Mouse (Mus musculus): ENCODE data around the gene Slc27a4. TPM values are rescaled to one million over a fixed set of nuclear protein-coding genes. Genes with fewer than 3 reads are reported as not detected.

Slc27a4 gene
- total RNA-seq, 4 experiments from 2014 or later: 73.1 to 75.0 (median 74.0) TPM

- peak; percentile 60 to 67 for DNase-seq (ENCODE audit: low spot score in 2 of 2)
Observed at GRCm38 (mm10) chr2:29820025-29820817, 17.8 kb downstream of the Slc27a4 start, which contains the start of gene Urm1. Urm1 (plus strand) TSS chr2:29820075.

- no peak for DNase-seq (ENCODE audit: low spot score in 2 of 2)
Observed at GRCm38 (mm10) chr2:29826318-29826925, 24.0 kb downstream of the Slc27a4 start.

- DNase-seq (ENCODE audit: low spot score in 2 of 2): peak; percentile 78 to 96
Observed at GRCm38 (mm10) chr2:29826926-29827708, 24.7 kb downstream of the Slc27a4 start.

- DNase-seq (ENCODE audit: low spot score in 2 of 2): no peak
Observed at GRCm38 (mm10) chr2:29827709-29828024, 25.2 kb downstream of the Slc27a4 start.

GRCm38 (mm10) chr2:29831106-29831505 is 28.7 kb downstream of the Slc27a4 start:
- DNase-seq (ENCODE audit: low spot score in 2 of 2): peak in 1 of 2 experiments; percentile 66

- DNase-seq (ENCODE audit: low spot score in 2 of 2): no peak
Observed at GRCm38 (mm10) chr2:29833796-29834195, 31.4 kb downstream of the Slc27a4 start.

- DNase-seq (ENCODE audit: low spot score in 2 of 2): no peak
Observed at GRCm38 (mm10) chr2:29835391-29835899, 33.0 kb downstream of the Slc27a4 start.

- DNase-seq (ENCODE audit: low spot score in 2 of 2): no peak
Observed at GRCm38 (mm10) chr2:29839460-29839859, 37.0 kb downstream of the Slc27a4 start.

GRCm38 (mm10) chr2:29843231-29844105 is 41.0 kb downstream of the Slc27a4 start:
- DNase-seq (ENCODE audit: low spot score in 2 of 2): peak in 1 of 2 experiments; percentile 66

GRCm38 (mm10) chr2:29844115-29844514 is 41.7 kb downstream of the Slc27a4 start:
- DNase-seq (ENCODE audit: low spot score in 2 of 2): no peak

- DNase-seq (ENCODE audit: low spot score in 2 of 2): no peak
Observed at GRCm38 (mm10) chr2:29844661-29845060, 42.2 kb downstream of the Slc27a4 start.

GRCm38 (mm10) chr2:29845636-29846035 is 43.2 kb downstream of the Slc27a4 start:
- no peak for DNase-seq (ENCODE audit: low spot score in 2 of 2)

GRCm38 (mm10) chr2:29846061-29846853 is 43.8 kb downstream of the Slc27a4 start:
- DNase-seq (ENCODE audit: low spot score in 2 of 2): no peak

- no peak for DNase-seq (ENCODE audit: low spot score in 2 of 2)
Observed at GRCm38 (mm10) chr2:29846911-29847310, 44.5 kb downstream of the Slc27a4 start.

- no peak for DNase-seq (ENCODE audit: low spot score in 2 of 2)
Observed at GRCm38 (mm10) chr2:29849041-29849440, 46.6 kb downstream of the Slc27a4 start.

- no peak for DNase-seq (ENCODE audit: low spot score in 2 of 2)
Observed at GRCm38 (mm10) chr2:29849841-29850480, 47.5 kb downstream of the Slc27a4 start.

GRCm38 (mm10) chr2:29852957-29853485 is 50.6 kb downstream of the Slc27a4 start:
- DNase-seq (ENCODE audit: low spot score in 2 of 2): no peak

GRCm38 (mm10) chr2:29853736-29854135 is 51.3 kb downstream of the Slc27a4 start:
- DNase-seq (ENCODE audit: low spot score in 2 of 2): no peak

GRCm38 (mm10) chr2:29855585-29856210 is 53.3 kb downstream of the Slc27a4 start:
- no peak for DNase-seq (ENCODE audit: low spot score in 2 of 2)
